Mouse (Mus musculus) liver, adult 2 months (tissue): ENCODE measurements at regions not wholly inside any gene's neighbourhood (a gene's known extent, or its start where the extent isn't known, plus 50 kb on each side); places are given as distances from the start of the nearest gene placed in this dataset.

ENCODE experiments used
- CTCF ChIP-seq: fragments of 200-500 bp; IDR thresholded peaks from 2 replicates; pipeline ENCODE4 v1.5.1; 2011; ENCODE audit warnings: low read depth, low read length, control low read depth
- POLR2A ChIP-seq: fragments of 200-500 bp; IDR thresholded peaks from 2 replicates; pipeline ENCODE4 v1.6.1; 2011; ENCODE audit warnings: low read length, control low read depth; ENCODE audit not compliant: insufficient read depth; ENCODE audit errors: extremely low read depth

DNA sequence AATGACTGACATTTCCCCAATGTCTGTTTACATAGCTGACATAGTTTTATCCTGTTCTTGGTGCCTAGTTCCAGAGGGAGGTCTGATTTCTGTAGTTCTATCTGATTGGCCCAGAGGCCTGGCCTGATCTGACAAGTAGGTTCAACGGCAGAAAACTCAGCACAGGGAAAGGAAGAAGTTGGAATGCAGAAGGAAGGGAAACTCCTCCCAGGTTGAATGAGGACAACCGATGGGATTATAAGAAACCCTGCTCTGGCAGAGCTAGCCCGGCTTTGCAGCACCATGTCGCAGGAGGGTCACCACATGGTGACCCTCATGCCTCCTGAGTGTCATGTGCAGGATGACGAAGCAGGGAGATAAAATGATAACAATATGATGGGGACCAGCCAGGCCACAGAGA is 89.8 kb upstream of the Gsc start:
- TF ChIP-seq CTCF (no peak), POLR2A (no peak)
